Comparison of ENCODE assay signal across 10 mouse cellular contexts in the genomic region with DNA sequence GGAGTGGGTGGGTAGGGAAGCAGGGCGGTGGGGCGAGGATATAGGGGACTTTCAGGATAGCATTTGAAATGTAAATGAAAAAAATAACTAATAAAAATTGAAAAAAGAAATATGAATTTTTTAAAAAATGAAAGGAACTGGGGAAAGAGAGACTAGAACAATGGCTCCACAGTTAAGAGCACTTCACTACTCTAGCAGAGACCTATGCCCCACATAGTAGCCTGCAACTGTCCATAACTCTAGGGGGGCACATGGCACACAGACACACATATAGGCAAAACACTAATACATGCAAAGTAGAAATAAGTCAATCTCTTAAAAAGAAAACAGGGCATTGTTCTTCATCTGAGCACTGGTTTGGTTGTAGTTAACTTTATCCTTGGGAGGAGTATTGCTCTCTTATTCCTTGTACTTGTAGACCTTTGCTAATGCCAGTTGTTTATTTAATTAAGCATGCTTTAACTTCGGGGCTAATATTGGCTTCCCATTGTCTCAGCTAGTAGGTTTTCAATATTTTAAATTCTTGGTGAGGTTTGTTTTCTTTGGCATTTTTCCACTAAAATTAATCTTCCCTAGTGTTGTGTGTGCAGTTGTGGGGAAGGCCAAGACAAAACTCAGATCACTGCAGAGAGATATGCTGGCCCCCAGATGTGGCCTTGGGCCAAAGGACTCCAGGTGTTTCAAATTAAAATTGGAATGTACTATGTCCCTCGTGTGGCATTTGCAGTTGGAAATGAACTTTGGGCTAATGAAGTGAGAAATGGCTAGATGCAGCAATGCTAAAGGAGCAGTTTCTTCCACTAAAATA.
DNase-seq lines count a peak whose midpoint lies in the region; ATAC-seq and TF ChIP-seq lines count a peak whose summit lies in the region.
"Had no signal": no experiment of that assay in that cellular context is flagged by ENCODE, and none has a peak within 500 bp of the region (broad histone marks: within the 10 kb centered on the region; RNA-seq: fewer than 3 reads in every experiment).

No protein-coding gene starts in this region.

- H3K27ac ChIP-seq in hindbrain, embryonic 11.5 days (ENCODE audit: low read depth, low read length), result no peak overlapping the region
- no peak overlapping the region; the same call in 1 of the 2 replicates for H3K27ac ChIP-seq in hindbrain, embryonic 12.5 days
- no peak overlapping the region; the same call in 1 of the 2 replicates for H3K27ac ChIP-seq in embryonic facial prominence, embryonic 10.5 days (replicated peaks)
- no peak overlapping the region for H3K27ac ChIP-seq in lung, postnatal 0 days (ENCODE audit: low read length)
- no peak overlapping the region for H3K27ac ChIP-seq in liver, postnatal 0 days (ENCODE audit: low read depth)

- 80% methylated on average over 4 of the region's 4 CpGs for WGBS in hindbrain, embryonic 11.5 days
- WGBS in hindbrain, embryonic 12.5 days, result 79% methylated on average over 4 of the region's 4 CpGs
- WGBS in embryonic facial prominence, embryonic 10.5 days, result 73% methylated on average over 4 of the region's 4 CpGs
- WGBS in lung, postnatal 0 days, result 67% methylated on average over 4 of the region's 4 CpGs
- WGBS in liver, postnatal 0 days (ENCODE audit: insufficient replicate concordance), result 79% methylated on average over 4 of the region's 4 CpGs

- no peaks in the 10 kb centered on the region for H3K27me3 ChIP-seq in hindbrain, embryonic 11.5 days (ENCODE audit: control insufficient read depth, insufficient read depth, low read length)
- H3K27me3 ChIP-seq in hindbrain, embryonic 12.5 days, result no peaks in the 10 kb centered on the region
- H3K27me3 ChIP-seq in embryonic facial prominence, embryonic 10.5 days (replicated peaks; ENCODE audit: low read depth, poor library complexity, severe bottlenecking), result no peaks in the 10 kb centered on the region
- no peaks in the 10 kb centered on the region for H3K27me3 ChIP-seq in lung, postnatal 0 days (replicated peaks; ENCODE audit: insufficient read depth, low read length)
- no peaks in the 10 kb centered on the region for H3K27me3 ChIP-seq in liver, postnatal 0 days (ENCODE audit: insufficient read depth, low read length)

- no peaks in the 10 kb centered on the region for H3K36me3 ChIP-seq in hindbrain, embryonic 11.5 days (ENCODE audit: control insufficient read depth, insufficient read depth, low read length)
- H3K36me3 ChIP-seq in hindbrain, embryonic 12.5 days, result no peaks in the 10 kb centered on the region
- H3K36me3 ChIP-seq in embryonic facial prominence, embryonic 10.5 days (replicated peaks), result no peaks in the 10 kb centered on the region
- no peaks in the 10 kb centered on the region for H3K36me3 ChIP-seq in lung, postnatal 0 days (ENCODE audit: insufficient read depth, low read length)
- no peaks in the 10 kb centered on the region for H3K36me3 ChIP-seq in liver, postnatal 0 days (replicated peaks; ENCODE audit: insufficient read depth, low read length)

- no peak for TF ChIP-seq EP300 in lung, postnatal 0 days (IDR thresholded peaks at IDR 0.05)
- TF ChIP-seq EP300 in liver, postnatal 0 days (IDR thresholded peaks at IDR 0.05; ENCODE audit: low read depth), result no peak

- ATAC-seq in hindbrain, embryonic 11.5 days (ENCODE audit: low FRiP score), result no peak
- ATAC-seq in hindbrain, embryonic 12.5 days (ENCODE audit: low FRiP score), result no peak
- ATAC-seq in lung, postnatal 0 days, result peak; percentile 30; the same call in 1 of the 2 replicates
- no peak for ATAC-seq in liver, postnatal 0 days
- no peak for ATAC-seq in inflammation-experienced regulatory T-cells, adult 6 months

- no peak overlapping the region for H3K4me2 ChIP-seq in hindbrain, embryonic 11.5 days (replicated peaks; ENCODE audit: low read depth, low read length)
- no peak overlapping the region for H3K4me2 ChIP-seq in hindbrain, embryonic 12.5 days (replicated peaks)
- H3K4me2 ChIP-seq in lung, postnatal 0 days (replicated peaks; ENCODE audit: low read depth, low read length), result no peak overlapping the region
- H3K4me2 ChIP-seq in liver, postnatal 0 days (ENCODE audit: low read depth, low read length), result no peak overlapping the region

- TF ChIP-seq CTCF in lung, postnatal 0 days (IDR thresholded peaks at IDR 0.05), result no peak
- no peak for TF ChIP-seq CTCF in liver, postnatal 0 days (IDR thresholded peaks at IDR 0.05; ENCODE audit: low read depth)

- H3K9me3 ChIP-seq in hindbrain, embryonic 11.5 days (ENCODE audit: control insufficient read depth, low read length), result no peaks in the 10 kb centered on the region
- H3K9me3 ChIP-seq in hindbrain, embryonic 12.5 days (replicated peaks), result no peaks in the 10 kb centered on the region
- H3K9me3 ChIP-seq in embryonic facial prominence, embryonic 10.5 days, result no peaks in the 10 kb centered on the region
- H3K9me3 ChIP-seq in lung, postnatal 0 days (ENCODE audit: low read length), result no peaks in the 10 kb centered on the region
- H3K9me3 ChIP-seq in liver, postnatal 0 days (ENCODE audit: low read length), result no peaks in the 10 kb centered on the region

- no peak overlapping the region for H3K9ac ChIP-seq in hindbrain, embryonic 11.5 days (ENCODE audit: low read depth, low read length)
- no peak overlapping the region for H3K9ac ChIP-seq in hindbrain, embryonic 12.5 days
- H3K9ac ChIP-seq in lung, postnatal 0 days (replicated peaks; ENCODE audit: low read depth), result no peak overlapping the region
- H3K9ac ChIP-seq in liver, postnatal 0 days (replicated peaks), result no peak overlapping the region

- DNase-seq in hindbrain, embryonic 11.5 days (ENCODE audit: low spot score), result peak; percentile 5
- peak; percentile 48 for DNase-seq in embryonic facial prominence, embryonic 10.5 days (ENCODE audit: low spot score)
- peak; percentile 17 to 62 for DNase-seq in gastrocnemius, postnatal 4 days (ENCODE audit: low spot score in 2 of 2)
- DNase-seq in lung, postnatal 0 days (ENCODE audit: low spot score), result peak; percentile 12
- no peak for DNase-seq in adrenal gland, adult (ENCODE audit: inconsistent age in 2 of 2, low spot score in 1 of 2)
- DNase-seq in liver, postnatal 0 days, result no peak
- DNase-seq: thymus, adult 18-20 months had no signal

- no peak overlapping the region for H3K4me3 ChIP-seq in hindbrain, embryonic 11.5 days (ENCODE audit: low read depth, low read length)
- no peak overlapping the region for H3K4me3 ChIP-seq in hindbrain, embryonic 12.5 days
- H3K4me3 ChIP-seq in embryonic facial prominence, embryonic 10.5 days, result no peak overlapping the region
- no peak overlapping the region for H3K4me3 ChIP-seq in lung, postnatal 0 days (ENCODE audit: low read depth, low read length)
- no peak overlapping the region for H3K4me3 ChIP-seq in liver, postnatal 0 days (ENCODE audit: low read depth, low read length)
- H3K4me3 ChIP-seq: myocyte had no signal

- no peaks in the 10 kb centered on the region for H3K4me1 ChIP-seq in hindbrain, embryonic 11.5 days (replicated peaks; ENCODE audit: control insufficient read depth, insufficient read depth, low read length)
- H3K4me1 ChIP-seq in hindbrain, embryonic 12.5 days, result no peaks in the 10 kb centered on the region
- peaks cover 6% of the 10 kb centered on the region; the same call in 1 of the 2 replicates for H3K4me1 ChIP-seq in embryonic facial prominence, embryonic 10.5 days
- no peaks in the 10 kb centered on the region for H3K4me1 ChIP-seq in lung, postnatal 0 days (ENCODE audit: insufficient read depth, low read depth, low read length)
- H3K4me1 ChIP-seq in liver, postnatal 0 days (ENCODE audit: insufficient read depth), result no peaks in the 10 kb centered on the region

Comparison
In these comparisons a context has a peak if more than half of its experiments do, and no peak if none do; other contexts are left out.
1. DNase-seq: peak in hindbrain, embryonic 11.5 days (single experiment), embryonic facial prominence, embryonic 10.5 days (single experiment), gastrocnemius, postnatal 4 days (2 of 2) and lung, postnatal 0 days (single experiment); none in adrenal gland, adult (0 of 2) and liver, postnatal 0 days (single experiment).